Mouse (Mus musculus) cerebellum, adult 2 months (tissue): Measurements from ENCODE around the gene Myh7b. TPM values are rescaled to one million over a fixed set of nuclear protein-coding genes. Genes with fewer than 3 reads are reported as not detected.
A peak's percentile ranks its signal among the peaks of the same experiment; 100 is the strongest.

Source experiments
- DNase-seq, 2 experiments: peaks; one replicate each; pipeline ENCODE4 v3.0.0; 2021
- H3K27ac ChIP-seq: fragments of 200-500 bp; 2 replicates; pipeline ENCODE4 v1.5.1; 2012; ENCODE audit warnings: low read length, control low read depth, inconsistent platforms; ENCODE audit not compliant: insufficient read depth
- H3K27me3 ChIP-seq: fragments of 200-500 bp; 2 replicates; pipeline ENCODE4 v1.6.1; 2012; ENCODE audit warnings: inconsistent platforms, mild to moderate bottlenecking, low read length, moderate library complexity; ENCODE audit not compliant: control insufficient read depth, insufficient read depth
- H3K4me1 ChIP-seq: fragments of 200-500 bp; 2 replicates; pipeline ENCODE4 v1.6.1; 2011; ENCODE audit warnings: low read length; ENCODE audit not compliant: control insufficient read depth, insufficient read depth
- H3K4me3 ChIP-seq: fragments of 200-500 bp; replicated peaks from 2 replicates; pipeline ENCODE3; 2011; ENCODE audit warnings: mild to moderate bottlenecking, low read depth, low read length, control low read depth; ENCODE audit not compliant: insufficient read depth
- CTCF ChIP-seq: fragments of 200-500 bp; IDR thresholded peaks from 2 replicates; pipeline ENCODE4 v1.5.1; 2011; ENCODE audit warnings: low read depth, mild to moderate bottlenecking, control low read depth, low read length, moderate library complexity, borderline replicate concordance; ENCODE audit not compliant: insufficient read depth
- POLR2A ChIP-seq: fragments of 200-500 bp; IDR thresholded peaks from 2 replicates; pipeline ENCODE4 v1.6.1; 2011; ENCODE audit warnings: low read length, control low read depth, borderline replicate concordance; ENCODE audit not compliant: insufficient read depth
- WGBS: fragments of 180-500 bp; shearing (Covaris S2); methylation state at CpG from one replicate; pipeline ENCODE4 v1.1.7; 2018; 5-methylcytosine and 5-hydroxymethylcytosine counted together
- polyA plus RNA-seq: library from polyadenylated mRNA; depleted of rRNA; stranded (reverse); fragments of >200 nt; gene quantifications from 2 replicates; pipeline ENCODE4 v1.2.3, GENCODE M21; 2012

Myh7b gene
- polyA plus RNA-seq, 1 experiment: 17.6 TPM

- 77% methylated on average over 30 of the region's 30 CpGs for WGBS
- TF ChIP-seq CTCF (no peak), POLR2A (no peak)
- Histone ChIP-seq H3K27me3 (no peaks in the 10 kb centered on the region), H3K27ac (no peak overlapping the region), H3K4me3 (no peak overlapping the region), H3K4me1 (peaks cover 54% of the 10 kb centered on the region)
- DNase-seq: no peak
Observed at GRCm38 (mm10) chr2:155632138-155632936, 21.3 kb downstream of the Myh7b start.

DNA sequence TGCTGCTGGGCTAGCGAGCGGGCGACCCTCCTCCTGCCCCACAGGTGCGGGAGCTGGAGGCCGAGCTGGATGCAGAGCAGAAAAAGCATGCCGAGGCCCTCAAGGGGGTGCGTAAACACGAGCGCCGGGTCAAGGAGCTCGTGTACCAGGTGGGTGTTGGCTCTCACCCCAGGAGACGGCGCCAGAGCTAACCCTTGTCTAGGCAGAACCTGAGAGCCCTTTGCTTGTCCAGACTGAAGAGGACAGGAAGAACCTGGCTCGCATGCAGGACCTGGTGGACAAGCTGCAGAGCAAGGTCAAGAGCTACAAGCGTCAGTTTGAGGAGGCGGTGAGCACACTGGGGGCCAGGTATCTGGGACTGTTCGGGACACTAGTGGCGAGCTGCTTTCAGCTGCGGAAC is 22.1 kb downstream of the Myh7b start:
- 71% methylated on average over 19 of the region's 19 CpGs for WGBS
- no peak overlapping the region for H3K4me3 ChIP-seq
- no peaks in the 10 kb centered on the region for H3K27me3 ChIP-seq
- no peak for DNase-seq
- no peak for TF ChIP-seq POLR2A
- TF ChIP-seq CTCF: no peak
- peaks cover 61% of the 10 kb centered on the region for H3K4me1 ChIP-seq
- H3K27ac ChIP-seq: peak overlapping the region; percentile 54; the same call in 1 of the 2 replicates

- no peak for TF ChIP-seq POLR2A
- peak; percentile 65 to 72 for DNase-seq
- H3K27ac ChIP-seq: peak overlapping the region; percentile 54
- H3K27me3 ChIP-seq: no peaks in the 10 kb centered on the region
- peaks cover 60% of the 10 kb centered on the region for H3K4me1 ChIP-seq
- 18% methylated on average over 9 of the region's 9 CpGs for WGBS
- H3K4me3 ChIP-seq: no peak overlapping the region
Observed at GRCm38 (mm10) chr2:155633731-155634130, 22.7 kb downstream of the Myh7b start.

- DNase-seq: peak in 1 of 2 experiments; percentile 44
- WGBS: 42% methylated on average over 8 of the region's 8 CpGs
- H3K4me3 ChIP-seq: no peak overlapping the region
- H3K27me3 ChIP-seq: no peaks in the 10 kb centered on the region
- H3K27ac ChIP-seq: peak overlapping the region; percentile 8; the same call in 1 of the 2 replicates
- no peak for TF ChIP-seq POLR2A
- no peak for TF ChIP-seq CTCF
- H3K4me1 ChIP-seq: peaks cover 59% of the 10 kb centered on the region
Observed at GRCm38 (mm10) chr2:155634562-155634961, 23.6 kb downstream of the Myh7b start.

DNA sequence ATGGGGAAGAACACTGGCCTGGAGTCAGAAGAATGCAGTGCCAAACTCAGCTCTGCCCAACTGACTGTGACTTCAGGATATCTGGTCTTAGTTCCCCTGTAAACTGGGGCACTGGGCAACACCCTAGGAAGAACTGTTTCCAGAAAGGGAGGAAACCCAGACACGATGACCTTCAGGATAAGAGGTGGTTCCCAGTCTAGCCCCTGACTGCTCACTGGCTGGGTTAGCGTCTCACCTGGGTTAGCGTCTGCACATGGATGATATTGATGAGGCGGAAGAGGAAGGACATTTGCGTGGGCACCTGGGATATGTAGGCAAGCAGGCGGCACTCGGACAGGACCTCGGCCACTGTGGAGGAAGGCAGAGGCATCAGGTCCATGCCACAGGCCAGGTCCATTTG is 24.9 kb downstream of the Myh7b start:
- DNase-seq: no peak
- no peak overlapping the region for H3K27ac ChIP-seq
- TF ChIP-seq CTCF (no peak), POLR2A (no peak)
- no peaks in the 10 kb centered on the region for H3K27me3 ChIP-seq
- H3K4me3 ChIP-seq: no peak overlapping the region
- H3K4me1 ChIP-seq: peaks cover 60% of the 10 kb centered on the region
- 74% methylated on average over 8 of the region's 8 CpGs for WGBS

GRCm38 (mm10) chr2:155636881-155637280 is 25.9 kb downstream of the Myh7b start:
- DNase-seq: no peak
- no peak overlapping the region for H3K4me3 ChIP-seq
- H3K4me1 ChIP-seq: peaks cover 66% of the 10 kb centered on the region
- no peaks in the 10 kb centered on the region for H3K27me3 ChIP-seq
- H3K27ac ChIP-seq: no peak overlapping the region
- TF ChIP-seq POLR2A: no peak
- no peak for TF ChIP-seq CTCF

GRCm38 (mm10) chr2:155637411-155637810 is 26.4 kb downstream of the Myh7b start:
- H3K27me3 ChIP-seq: no peaks in the 10 kb centered on the region
- no peak overlapping the region for H3K27ac ChIP-seq
- WGBS: 28% methylated on average over 4 of the region's 4 CpGs
- TF ChIP-seq POLR2A: no peak
- TF ChIP-seq CTCF: no peak
- no peak for DNase-seq
- peaks cover 72% of the 10 kb centered on the region for H3K4me1 ChIP-seq
- H3K4me3 ChIP-seq: no peak overlapping the region

GRCm38 (mm10) chr2:155640656-155641055 is 29.6 kb downstream of the Myh7b start:
- Histone ChIP-seq H3K4me1 (peaks cover 53% of the 10 kb centered on the region), H3K4me3 (no peak overlapping the region), H3K27ac (peak overlapping the region; percentile 52), H3K27me3 (no peaks in the 10 kb centered on the region)
- DNase-seq: peak; percentile 81 to 89
- 14% methylated on average over 6 of the region's 6 CpGs for WGBS
- no peak for TF ChIP-seq POLR2A
- TF ChIP-seq CTCF: no peak
